ENCODE assay signal across 24 mouse cellular contexts in genomic region chr2:112751416-112751815, GRCm38 (mm10).
"Had no signal": no experiment of that assay in that cellular context is flagged by ENCODE, and none has a peak within 500 bp of the region (broad histone marks: within the 10 kb centered on the region; RNA-seq: fewer than 3 reads in every experiment).

No protein-coding gene starts in this region.

- DNase-seq: gastrocnemius, postnatal 14 days; gastrocnemius, postnatal 36 days; heart, adult 2 months; heart, postnatal 14 days; heart, postnatal 36 days; kidney, adult 11 months; kidney, adult 2 months; kidney, adult 9 months; kidney, postnatal 14 days; kidney, postnatal 36 days; lung, adult 18-20 months had no signal

- H3K36me3 ChIP-seq: heart, embryonic 13.5 days; heart, embryonic 15.5 days; hindbrain, embryonic 13.5 days; hindbrain, embryonic 15.5 days; kidney, embryonic 15.5 days; limb, embryonic 13.5 days; limb, embryonic 15.5 days; liver, embryonic 12.5 days had no signal

- H3K4me3 ChIP-seq: heart, adult 2 months; heart, embryonic 13.5 days; heart, embryonic 15.5 days; hindbrain, embryonic 13.5 days; hindbrain, embryonic 15.5 days; kidney, embryonic 15.5 days; left cerebral cortex, adult 2 months; limb, embryonic 13.5 days; limb, embryonic 15.5 days; liver, embryonic 12.5 days had no signal

- H3K27ac ChIP-seq: heart, adult 2 months; heart, embryonic 13.5 days; heart, embryonic 15.5 days; hindbrain, embryonic 13.5 days; hindbrain, embryonic 15.5 days; hindbrain, postnatal 0 days; kidney, embryonic 15.5 days; kidney, postnatal 0 days; left cerebral cortex, adult 2 months; limb, embryonic 13.5 days; limb, embryonic 15.5 days; liver, embryonic 12.5 days; liver, embryonic 14.5 days had no signal

- H3K27me3 ChIP-seq: heart, embryonic 13.5 days; heart, embryonic 15.5 days; hindbrain, embryonic 13.5 days; hindbrain, embryonic 15.5 days; kidney, embryonic 15.5 days; limb, embryonic 13.5 days; limb, embryonic 15.5 days; liver, embryonic 12.5 days had no signal

- H3K9me3 ChIP-seq: heart, embryonic 13.5 days; heart, embryonic 15.5 days; hindbrain, embryonic 13.5 days; hindbrain, embryonic 15.5 days; kidney, embryonic 15.5 days; limb, embryonic 13.5 days; limb, embryonic 15.5 days; liver, embryonic 12.5 days had no signal

- ATAC-seq: hindbrain, postnatal 0 days; intestine, embryonic 16.5 days; liver, embryonic 12.5 days had no signal

- H3K4me1 ChIP-seq: heart, embryonic 13.5 days; heart, embryonic 15.5 days; hindbrain, embryonic 13.5 days; hindbrain, embryonic 15.5 days; kidney, embryonic 15.5 days; limb, embryonic 13.5 days; limb, embryonic 15.5 days; liver, embryonic 12.5 days had no signal
